Mouse (Mus musculus) lung, adult 2 months (tissue): ENCODE data around the gene Slc6a9.

Experiments
- CTCF ChIP-seq: fragments of 200-500 bp; IDR thresholded peaks from 2 replicates; pipeline ENCODE4 v1.5.1; 2011; ENCODE audit warnings: mild to moderate bottlenecking, low read length, control low read depth; ENCODE audit not compliant: insufficient read depth
- POLR2A ChIP-seq: fragments of 200-500 bp; IDR thresholded peaks from 2 replicates; pipeline ENCODE4 v1.6.1; 2011; ENCODE audit warnings: low read depth, mild to moderate bottlenecking, control low read depth, low read length, borderline replicate concordance; ENCODE audit errors: extremely low read depth

DNA sequence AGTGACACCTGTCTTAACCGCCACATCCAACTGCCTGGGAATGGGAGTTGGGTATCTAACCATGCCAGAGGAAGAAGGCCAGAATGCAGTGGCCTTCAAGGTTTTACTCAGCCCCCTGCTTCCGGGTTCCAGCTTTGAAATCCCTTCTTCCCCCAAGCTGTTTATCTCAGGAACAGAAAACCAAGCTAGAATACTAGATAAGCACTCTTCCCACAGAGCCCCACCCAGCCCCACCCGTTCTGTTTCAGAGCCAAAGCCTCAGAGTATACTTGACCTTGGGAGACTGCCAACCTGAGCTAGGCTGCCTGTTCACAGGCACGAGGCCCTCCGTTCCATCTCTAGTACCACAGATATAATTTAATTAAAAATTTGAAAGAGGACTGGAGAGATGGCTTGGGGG is 27.3 kb upstream of the Slc6a9 start:
- TF ChIP-seq CTCF (no peak), POLR2A (no peak)
